Mouse (Mus musculus) lung, adult 10 weeks (tissue): ENCODE results near the gene AF366264. TPM values are rescaled to one million over a fixed set of nuclear protein-coding genes. Genes with fewer than 3 reads are reported as not detected.

Experiments
- polyA plus RNA-seq: library from polyadenylated mRNA; stranded (reverse); fragments of 350-450 nt; fragmentation: Illumina TruSeq; extraction: RNeasy Lipid Tissue Mini Kit (QIAGEN cat#74804); gene quantifications from one replicate; pipeline ENCODE4 v1.2.3, GENCODE M21; 2014; ENCODE audit warnings: low read depth, low replicate concordance; ENCODE audit not compliant: insufficient read depth

The AF366264 gene
- polyA plus RNA-seq = not detected

DNA sequence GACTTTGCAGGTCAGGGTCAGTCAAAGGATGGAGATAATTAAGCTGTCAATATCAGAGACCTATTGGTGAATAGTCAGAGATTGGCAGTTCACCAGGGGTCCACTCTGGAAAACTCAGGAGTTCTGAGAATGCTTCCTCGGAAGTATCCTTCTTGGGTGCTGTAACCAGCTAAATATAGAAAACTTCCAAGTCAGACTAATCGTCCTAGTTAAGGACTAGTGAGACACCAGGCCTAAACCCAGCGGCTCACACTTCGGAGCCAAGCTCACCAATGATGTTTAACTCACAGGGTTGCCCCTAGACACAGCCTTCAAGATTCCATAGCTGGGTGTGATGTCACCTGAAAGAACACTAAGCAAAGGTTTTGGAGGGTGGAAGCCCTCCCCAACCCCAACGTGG is at the start of gene AF366264:
TSS of gene AF366264 (minus strand) at position 101 of the 400 bp plus-strand sequence.

DNA sequence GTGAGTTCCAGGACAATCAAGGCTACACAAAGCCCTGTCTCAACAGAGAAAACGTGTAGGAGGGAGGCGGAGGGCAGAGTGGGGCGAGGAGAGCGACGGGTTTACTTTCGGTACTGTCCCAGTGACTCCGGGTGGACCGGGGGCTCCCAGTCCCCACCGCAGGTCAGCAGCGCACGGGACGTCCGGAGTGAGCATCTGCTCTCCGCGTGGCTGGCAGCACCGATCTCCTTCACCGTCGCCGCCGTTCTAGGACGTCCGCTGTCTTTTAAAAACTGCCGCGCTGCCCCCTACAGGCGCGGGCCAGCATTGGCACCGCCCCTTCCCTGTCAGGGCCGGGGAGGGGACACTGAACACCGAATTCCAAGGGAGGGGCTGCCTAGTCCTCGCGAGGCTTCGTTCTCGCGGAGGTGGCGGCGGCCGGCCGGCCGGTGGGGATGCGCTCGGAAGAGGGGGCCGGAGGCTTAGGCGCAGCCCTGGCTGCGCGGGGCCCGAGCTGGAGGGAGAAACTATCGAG is 52.9 kb downstream of the AF366264 start, which contains the start of gene Upf3a:
TSS of gene Upf3a (plus strand) at position 366 of the 514 bp plus-strand sequence.

Other genes starting within 250 kb of the AF366264 start
- gene Rasa3, start 160.8 kb downstream of the AF366264 start, polyA plus RNA-seq = 23.5 TPM
- gene Cfap97d2, start 132.5 kb downstream of the AF366264 start, polyA plus RNA-seq = 3.7 TPM
- gene Cdc16, start 80.7 kb downstream of the AF366264 start, polyA plus RNA-seq = 36.1 TPM
- gene Upf3a, start 52.8 kb downstream of the AF366264 start, polyA plus RNA-seq = 23.6 TPM
- gene Champ1, start 31.3 kb upstream of the AF366264 start, polyA plus RNA-seq = 6.5 TPM
- 13.1 TPM for gene Coprs, start 51.9 kb upstream of the AF366264 start, polyA plus RNA-seq